Mouse (Mus musculus): ENCODE measurements around the gene Aph1c. TPM values are rescaled to one million over a fixed set of nuclear protein-coding genes. Genes with fewer than 3 reads are reported as not detected.
A peak's percentile ranks its signal among the peaks of the same experiment; 100 is the strongest.
"Not testable (repeated sequence)": the region's sequence is repeated elsewhere in the genome, so short reads cannot be mapped to it uniquely, and the experiment has no call there.

Gene Aph1c
- polyA plus RNA-seq, 1 experiment = 93.9 TPM

- Histone ChIP-seq H3K27ac (ENCODE audit: insufficient read depth, low read depth, low read length) (peak within 1 kb of the TSS; percentile 56), H3K4me1 (ENCODE audit: control insufficient read depth, insufficient read depth, low read length) (peaks cover 4% of the 10 kb centered on the region), H3K4me3 (ENCODE audit: insufficient read depth, low read length) (peak within 1 kb of the TSS; percentile 75)
- TF ChIP-seq POLR2A (IDR thresholded peaks at IDR 0.05; ENCODE audit: borderline replicate concordance, low read depth, low read length) (no peak), CTCF (IDR thresholded peaks at IDR 0.05; ENCODE audit: low read depth, low read length) (no peak)
Observed at GRCm38 (mm10) chr9:66795464-66796324, 38.8 kb downstream of the Aph1c start, which contains the start of gene Aph1b. Aph1b (minus strand) TSS chr9:66795490.

GRCm38 (mm10) chr9:66794629-66795463 is 39.7 kb downstream of the Aph1c start:
- Histone ChIP-seq H3K4me1 (ENCODE audit: control insufficient read depth, insufficient read depth, low read length) (peaks cover 9% of the 10 kb centered on the region), H3K27ac (ENCODE audit: insufficient read depth, low read depth, low read length) (no peak overlapping the region), H3K4me3 (ENCODE audit: insufficient read depth, low read length) (peak overlapping the region; percentile 75)
- TF ChIP-seq POLR2A (IDR thresholded peaks at IDR 0.05; ENCODE audit: borderline replicate concordance, low read depth, low read length) (no peak), CTCF (IDR thresholded peaks at IDR 0.05; ENCODE audit: low read depth, low read length) (no peak)

GRCm38 (mm10) chr9:66787821-66788220 is 46.7 kb downstream of the Aph1c start:
- Histone ChIP-seq H3K4me1 (ENCODE audit: control insufficient read depth, insufficient read depth, low read length) (peaks cover 8% of the 10 kb centered on the region), H3K4me3 (ENCODE audit: insufficient read depth, low read length) (no peak overlapping the region), H3K27ac (ENCODE audit: insufficient read depth, low read depth, low read length) (no peak overlapping the region)
- TF ChIP-seq CTCF (IDR thresholded peaks at IDR 0.05; ENCODE audit: low read depth, low read length) (no peak), POLR2A (IDR thresholded peaks at IDR 0.05; ENCODE audit: borderline replicate concordance, low read depth, low read length) (no peak)

GRCm38 (mm10) chr9:66784552-66784951 is 50.0 kb downstream of the Aph1c start:
- H3K4me3 ChIP-seq (ENCODE audit: insufficient read depth, low read length); H3K27ac ChIP-seq (ENCODE audit: insufficient read depth, low read depth, low read length); H3K4me1 ChIP-seq (ENCODE audit: control insufficient read depth, insufficient read depth, low read length): not testable (repeated sequence)

GRCm38 (mm10) chr9:66770701-66771100 is 63.8 kb downstream of the Aph1c start:
- no peaks in the 10 kb centered on the region for H3K4me1 ChIP-seq (ENCODE audit: control insufficient read depth, insufficient read depth, low read length)
- H3K27ac ChIP-seq (ENCODE audit: insufficient read depth, low read depth, low read length) = no peak overlapping the region
- TF ChIP-seq POLR2A (IDR thresholded peaks at IDR 0.05; ENCODE audit: borderline replicate concordance, low read depth, low read length) (no peak), CTCF (IDR thresholded peaks at IDR 0.05; ENCODE audit: low read depth, low read length) (no peak)
- H3K4me3 ChIP-seq (ENCODE audit: insufficient read depth, low read length) = no peak overlapping the region

- Histone ChIP-seq H3K4me3 (ENCODE audit: insufficient read depth, low read length) (no peak overlapping the region), H3K27ac (ENCODE audit: insufficient read depth, low read depth, low read length) (no peak overlapping the region), H3K4me1 (ENCODE audit: control insufficient read depth, insufficient read depth, low read length) (no peaks in the 10 kb centered on the region)
- TF ChIP-seq POLR2A (IDR thresholded peaks at IDR 0.05; ENCODE audit: borderline replicate concordance, low read depth, low read length) = no peak
Observed at GRCm38 (mm10) chr9:66769275-66769674, 65.3 kb downstream of the Aph1c start.

- TF ChIP-seq POLR2A (IDR thresholded peaks at IDR 0.05; ENCODE audit: borderline replicate concordance, low read depth, low read length) (no peak), CTCF (IDR thresholded peaks at IDR 0.05; ENCODE audit: low read depth, low read length) (no peak)
- H3K4me3 ChIP-seq (ENCODE audit: insufficient read depth, low read length) = no peak overlapping the region
- H3K4me1 ChIP-seq (ENCODE audit: control insufficient read depth, insufficient read depth, low read length) = no peaks in the 10 kb centered on the region
- no peak overlapping the region for H3K27ac ChIP-seq (ENCODE audit: insufficient read depth, low read depth, low read length)
Observed at GRCm38 (mm10) chr9:66768721-66769120, 65.8 kb downstream of the Aph1c start.

Other genes with a start within 250 kb of the Aph1c start
- 63.3 and 64.4 TPM in 2 replicates for gene Usp3, start 241.6 kb downstream of the Aph1c start, polyA plus RNA-seq (2012; ENCODE audit: insufficient read depth, insufficient read length, missing spikeins)
- gene Car12, start 121.0 kb downstream of the Aph1c start, polyA plus RNA-seq (2012; ENCODE audit: insufficient read depth, insufficient read length, missing spikeins) = not detected in 2 replicates
- gene Aph1b, start 39.2 kb downstream of the Aph1c start, polyA plus RNA-seq (2012; ENCODE audit: insufficient read depth, insufficient read length, missing spikeins) = 19.9 and 20.8 TPM in 2 replicates
- 0.36 TPM in 1 of 2 replicates, not detected in the other for gene Gm10647, start 37.7 kb downstream of the Aph1c start, polyA plus RNA-seq (2012; ENCODE audit: insufficient read depth, insufficient read length, missing spikeins)
- 160 and 169 TPM in 2 replicates for gene Rab8b, start 85.0 kb upstream of the Aph1c start, polyA plus RNA-seq (2012; ENCODE audit: insufficient read depth, insufficient read length, missing spikeins)
- 256 and 349 TPM in 2 replicates for gene Rps27l, start 111.4 kb upstream of the Aph1c start, polyA plus RNA-seq (2012; ENCODE audit: insufficient read depth, insufficient read length, missing spikeins)
- 19.6 and 22.9 TPM in 2 replicates for gene Lactb, start 140.8 kb upstream of the Aph1c start, polyA plus RNA-seq (2012; ENCODE audit: insufficient read depth, insufficient read length, missing spikeins)
- gene Tpm1, start 214.7 kb upstream of the Aph1c start, polyA plus RNA-seq (2012; ENCODE audit: insufficient read depth, insufficient read length, missing spikeins) = 103 and 104 TPM in 2 replicates